Mouse (Mus musculus) small intestine, adult 2 months (tissue): Measurements from ENCODE around the gene Fhl3.

ENCODE experiments used
- CTCF ChIP-seq: fragments of 200-500 bp; IDR thresholded peaks from 2 replicates; pipeline ENCODE4 v1.5.1; 2012; ENCODE audit warnings: low read depth, mild to moderate bottlenecking, control low read depth, inconsistent platforms, low read length, moderate library complexity, mixed read lengths; ENCODE audit not compliant: insufficient replicate concordance, insufficient read length; ENCODE audit errors: extremely low read depth
- POLR2A ChIP-seq: fragments of 200-500 bp; IDR thresholded peaks from 2 replicates; pipeline ENCODE4 v1.6.1; 2012; ENCODE audit warnings: low read depth, mild to moderate bottlenecking, control low read depth, inconsistent platforms, low read length, moderate library complexity

DNA sequence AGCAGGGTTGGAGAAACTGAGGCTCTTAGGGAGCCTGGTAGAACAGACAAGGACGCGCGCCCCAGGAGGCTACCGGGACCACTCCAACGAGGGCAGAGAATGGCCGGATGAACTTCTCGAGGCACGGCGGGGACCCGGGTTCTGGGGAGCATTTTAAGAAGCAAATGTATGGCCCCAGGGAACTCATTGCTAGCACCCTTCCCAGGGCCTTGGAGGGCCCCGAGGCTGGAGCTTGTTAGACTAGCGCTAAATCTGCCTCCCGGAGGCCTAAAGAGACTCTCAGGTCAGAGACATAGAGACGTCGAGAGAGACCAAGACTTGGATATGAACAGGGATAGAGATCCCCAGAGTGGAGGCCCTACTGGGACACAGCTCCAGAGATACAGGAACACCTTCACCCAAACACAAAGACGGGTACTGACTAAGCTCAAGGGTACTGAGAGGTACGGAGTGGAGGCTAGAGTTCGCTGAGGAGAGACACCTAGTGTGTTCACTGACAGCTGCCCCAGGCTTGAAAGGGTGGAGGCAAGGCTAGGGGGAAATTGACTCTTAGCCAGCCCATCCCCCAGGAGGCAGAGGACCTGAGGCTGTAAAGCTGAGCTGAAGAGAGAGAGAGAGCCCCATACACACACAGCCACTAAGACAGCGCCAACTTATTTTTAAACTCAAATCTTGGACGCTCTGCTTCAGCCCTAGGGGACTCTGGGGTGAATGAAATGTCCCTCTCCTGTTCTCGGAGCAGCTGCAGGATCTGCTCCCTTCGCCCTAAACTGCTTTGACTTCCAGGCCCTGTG, 748 bp downstream of the Fhl3 start:
- no peak for TF ChIP-seq CTCF
- TF ChIP-seq POLR2A, result no peak
